Mouse (Mus musculus) v-Abl transformed pro-B cells (cell line): ENCODE measurements around the gene Foxn3.

Experiments
- in situ Hi-C, 2 experiments: fragments of 400-800 bp; cut with MboI; formaldehyde crosslinking; loops; one replicate each; pipeline ENCODE4 v1.15.1; 2025; ENCODE audit not compliant: unreplicated experiment in 2 of 2

Foxn3 gene

GRCm38 (mm10) chr12:99368251-99368650 is 195.1 kb downstream of the Foxn3 start:
- in situ Hi-C loops: no loop called here

GRCm38 (mm10) chr12:99365999-99366398 is 197.4 kb downstream of the Foxn3 start:
- in situ Hi-C loops: no loop called here

GRCm38 (mm10) chr12:99364201-99364600 is 199.2 kb downstream of the Foxn3 start:
- in situ Hi-C loops: no loop called here

GRCm38 (mm10) chr12:99363024-99363423 is 200.4 kb downstream of the Foxn3 start:
- in situ Hi-C loops: no loop called here

GRCm38 (mm10) chr12:99361752-99362132 is 201.6 kb downstream of the Foxn3 start:
- in situ Hi-C loops: no loop called here

GRCm38 (mm10) chr12:99360958-99361751 is 202.2 kb downstream of the Foxn3 start:
- in situ Hi-C loops: no loop called here

- in situ Hi-C loops: no loop called here
These were observed 204.7 kb downstream of the Foxn3 start for GRCm38 (mm10) chr12:99358698-99359097.

- in situ Hi-C loops: no loop called here
These were observed 206.7 kb downstream of the Foxn3 start for GRCm38 (mm10) chr12:99356660-99357059.

GRCm38 (mm10) chr12:99353692-99354091 is 209.7 kb downstream of the Foxn3 start:
- in situ Hi-C loops: no loop called here

GRCm38 (mm10) chr12:99352583-99352982 is 210.8 kb downstream of the Foxn3 start:
- in situ Hi-C loops: no loop called here

- in situ Hi-C loops: no loop called here
These were observed 211.2 kb downstream of the Foxn3 start for GRCm38 (mm10) chr12:99352136-99352535.

GRCm38 (mm10) chr12:99351731-99352130 is 211.7 kb downstream of the Foxn3 start:
- in situ Hi-C loops: no loop called here

GRCm38 (mm10) chr12:99349650-99349997 is 213.8 kb downstream of the Foxn3 start:
- in situ Hi-C loops: no loop called here

GRCm38 (mm10) chr12:99348940-99349649 is 214.3 kb downstream of the Foxn3 start:
- in situ Hi-C loops: no loop called here

- in situ Hi-C loops: no loop called here
These were observed 215.9 kb downstream of the Foxn3 start for GRCm38 (mm10) chr12:99347512-99347911.

- in situ Hi-C loops: no loop called here
These were observed 216.4 kb downstream of the Foxn3 start for GRCm38 (mm10) chr12:99346982-99347381.

- in situ Hi-C loops: no loop called here
These were observed 218.1 kb downstream of the Foxn3 start for GRCm38 (mm10) chr12:99345323-99345722.

GRCm38 (mm10) chr12:99343378-99343777 is 220.0 kb downstream of the Foxn3 start:
- in situ Hi-C loops: no loop called here

GRCm38 (mm10) chr12:99342160-99342559 is 221.2 kb downstream of the Foxn3 start:
- in situ Hi-C loops: no loop called here

- in situ Hi-C loops: no loop called here
These were observed 221.6 kb downstream of the Foxn3 start for GRCm38 (mm10) chr12:99341751-99342150.

GRCm38 (mm10) chr12:99340418-99341182 is 222.8 kb downstream of the Foxn3 start:
- in situ Hi-C loops: no loop called here
